Mouse (Mus musculus) MN1 (cell line): ENCODE results near the gene Kctd11.
A peak's percentile ranks its signal among the peaks of the same experiment; 100 is the strongest.

Experiments used
- DNase-seq: peaks from one replicate; pipeline ENCODE4 v3.0.0-alpha.2; 2016; ENCODE audit warnings: low spot score

Gene Kctd11

DNA sequence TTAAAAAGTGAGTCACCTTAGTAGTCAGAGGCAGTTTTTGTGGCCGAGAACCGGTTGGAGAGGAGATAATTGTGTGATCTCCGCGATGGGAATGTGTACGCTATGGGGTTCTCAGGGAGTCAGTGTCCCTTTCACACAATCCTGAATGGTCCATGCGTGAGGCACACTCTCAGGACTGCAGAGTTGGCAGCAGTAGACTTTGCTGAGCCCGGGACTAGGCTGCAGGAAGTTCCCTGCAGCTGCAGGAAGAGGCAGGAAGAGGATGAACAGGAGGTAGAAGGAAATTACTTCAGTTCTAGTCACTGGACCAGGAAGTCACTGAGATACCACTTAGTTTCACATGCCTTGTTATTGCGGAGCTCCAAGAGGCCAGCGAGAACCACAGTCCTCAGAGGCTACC, 32.1 kb downstream of the Kctd11 start:
- no peak for DNase-seq

- DNase-seq = no peak
These were observed 33.2 kb downstream of the Kctd11 start for GRCm38 (mm10) chr11:69848021-69848420.

GRCm38 (mm10) chr11:69846738-69847688, 34.2 kb downstream of the Kctd11 start:
- peak; percentile 19 for DNase-seq

DNA sequence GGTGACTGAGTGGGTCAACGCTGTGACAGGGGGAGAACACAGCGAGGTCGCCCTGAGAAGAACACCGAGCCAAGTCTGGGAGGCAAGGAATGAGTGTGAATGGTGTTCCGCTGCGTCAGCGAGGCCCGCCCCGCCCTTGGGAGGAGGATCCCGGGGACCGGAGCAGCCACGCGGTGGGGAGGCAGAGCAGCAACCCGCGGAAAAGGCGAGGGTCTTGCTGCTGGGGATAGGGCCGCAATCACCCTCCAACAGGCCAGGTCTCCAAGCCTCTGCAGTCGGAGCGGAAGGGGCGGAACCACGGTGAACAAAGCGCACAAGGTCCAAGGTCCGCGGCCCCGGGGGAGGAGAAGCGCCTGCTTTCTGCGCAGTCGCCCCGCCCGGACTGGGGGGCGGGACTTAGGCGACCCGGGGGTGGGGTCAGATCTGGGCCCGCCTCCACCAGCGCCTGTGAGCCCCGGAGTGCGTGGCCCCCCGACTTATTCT, 35.0 kb downstream of the Kctd11 start, which contains the start of gene Plscr3:
Gene Plscr3, plus strand, starts transcription at position 179 of the 483 bp plus-strand sequence.
- DNase-seq = peak; percentile 92

DNA sequence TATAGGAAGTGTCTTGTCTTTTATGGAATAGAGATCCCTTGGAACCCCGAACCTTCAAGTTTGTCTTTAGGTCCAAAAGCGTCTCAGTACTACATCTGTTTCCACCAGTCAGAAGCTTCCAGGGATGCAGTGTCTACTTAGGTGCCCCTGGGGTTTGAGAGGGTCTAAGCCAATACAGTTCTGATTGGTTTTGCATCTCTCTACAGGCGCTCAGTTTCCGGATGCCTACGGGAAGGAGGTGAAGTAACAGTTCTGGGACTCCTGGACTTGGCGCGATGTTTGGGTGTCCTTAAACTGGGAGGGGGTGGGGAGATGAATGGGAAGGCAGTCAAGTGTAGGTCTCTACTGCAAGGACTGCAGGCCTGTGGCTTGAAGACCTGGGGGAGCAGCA, 42.5 kb downstream of the Kctd11 start:
- peak; percentile 53 for DNase-seq

- peak; percentile 97 for DNase-seq
These were observed 43.1 kb downstream of the Kctd11 start, which contains the start of gene Tmem256 for GRCm38 (mm10) chr11:69837952-69838713. TSS of gene Tmem256 (plus strand) at chr11:69838514.

- peak; percentile 83 for DNase-seq
These were observed 43.6 kb downstream of the Kctd11 start, which contains the start of gene Nlgn2 for GRCm38 (mm10) chr11:69837604-69837951. TSS of gene Nlgn2 (minus strand) at chr11:69837784.

GRCm38 (mm10) chr11:69836703-69837576, 44.3 kb downstream of the Kctd11 start:
- peak; percentile 67 for DNase-seq

- DNase-seq = no peak
These were observed 45.3 kb downstream of the Kctd11 start for GRCm38 (mm10) chr11:69835966-69836335.

GRCm38 (mm10) chr11:69835326-69835965, 45.8 kb downstream of the Kctd11 start:
- DNase-seq = no peak

DNA sequence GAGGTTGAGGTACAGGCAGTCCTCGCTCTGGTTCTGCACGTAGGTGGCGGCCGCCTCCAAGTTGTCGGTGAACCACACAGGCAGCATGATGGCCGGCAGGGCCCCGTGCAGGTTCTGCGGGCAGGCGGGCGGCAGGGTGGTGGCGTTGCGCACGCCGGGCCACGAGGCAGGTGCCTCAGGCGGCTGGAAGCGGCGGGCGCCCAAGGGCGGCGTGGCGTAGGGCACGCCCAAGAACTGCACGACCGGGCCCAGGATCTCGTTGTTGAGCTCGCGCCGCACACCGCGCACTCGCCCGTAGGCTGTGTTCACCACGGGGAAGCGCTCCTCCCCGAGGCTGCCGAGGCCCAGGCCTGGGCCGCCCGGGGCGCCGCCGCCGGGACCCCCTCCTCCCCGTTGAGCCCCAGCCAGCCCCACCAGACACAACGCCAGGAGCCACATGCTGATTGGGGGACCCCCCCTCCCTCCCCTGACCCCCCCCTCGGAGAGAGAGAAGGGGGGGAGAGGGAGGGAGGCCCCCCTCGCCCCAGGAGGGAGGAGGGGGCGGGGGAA, 47.1 kb downstream of the Kctd11 start:
- no peak for DNase-seq

DNA sequence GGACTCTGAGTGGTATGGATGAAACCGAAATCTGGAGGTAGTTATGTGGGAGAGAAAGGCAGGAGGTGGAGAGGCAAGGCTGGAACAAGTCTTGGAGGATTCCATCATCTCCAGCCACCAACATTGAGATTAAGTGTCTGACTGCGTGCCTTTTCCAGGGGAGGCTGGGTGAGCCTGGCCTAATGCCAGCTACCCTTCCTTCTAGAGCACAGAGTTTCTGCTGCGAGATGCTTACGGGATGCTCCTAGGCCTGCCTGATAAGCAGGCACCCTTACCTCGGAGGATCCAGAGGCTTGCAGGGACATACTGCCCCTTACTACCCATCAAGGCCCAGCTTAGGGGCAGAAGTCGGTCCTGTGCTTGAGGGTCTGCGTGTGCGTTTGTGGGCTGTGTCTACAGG, 47.7 kb downstream of the Kctd11 start:
- no peak for DNase-seq

GRCm38 (mm10) chr11:69828832-69829231, 52.4 kb downstream of the Kctd11 start:
- DNase-seq = peak; percentile 33
